Mouse (Mus musculus): ENCODE measurements around the gene Wt1. TPM values are rescaled to one million over a fixed set of nuclear protein-coding genes. Genes with fewer than 3 reads are reported as not detected.

The Wt1 gene
- 0.64 TPM in 2 replicates for polyA plus RNA-seq (2015; fragmentation: Nextera tagmentation; extraction: Ambion mirVana)

- H3K27me3 ChIP-seq = peaks cover 96% of the 10 kb centered on the region
- H3K9me3 ChIP-seq = no peaks in the 10 kb centered on the region
- 0% methylated on average over 23 of the region's 25 CpGs for WGBS
- H3K4me1 ChIP-seq = peaks cover 25% of the 10 kb centered on the region
- H3K27ac ChIP-seq = no peak within 1 kb of the TSS
- H3K4me3 ChIP-seq = peak within 1 kb of the TSS; percentile 38
- ATAC-seq (ENCODE audit: low FRiP score, low read depth) = peak; percentile 58
- H3K4me2 ChIP-seq (replicated peaks) = peak within 1 kb of the TSS; percentile 58
- H3K36me3 ChIP-seq = no peaks in the 10 kb centered on the region
- peak within 1 kb of the TSS; percentile 19; the same call in 1 of the 2 replicates for H3K9ac ChIP-seq
These were observed at the start of gene Wt1 for GRCm38 (mm10) chr2:105126279-105126678. Wt1 (plus strand) TSS chr2:105126529.

- Histone ChIP-seq H3K27me3 (0 out of 2 replicates have a peak, but pooled peaks cover 3% of the 10 kb centered on the region), H3K9ac (no peak overlapping the region), H3K4me3 (no peak overlapping the region), H3K36me3 (no peaks in the 10 kb centered on the region), H3K4me1 (peaks cover 6% of the 10 kb centered on the region; the same call in 1 of the 2 replicates), H3K27ac (no peak overlapping the region), H3K9me3 (no peaks in the 10 kb centered on the region), H3K4me2 (replicated peaks) (no peak overlapping the region)
- WGBS = 64% methylated on average over 7 of the region's 7 CpGs
- ATAC-seq (ENCODE audit: low FRiP score, low read depth) = no peak
These were observed 49.2 kb upstream of the Wt1 start for GRCm38 (mm10) chr2:105077151-105077550.

- Histone ChIP-seq H3K9me3 (no peaks in the 10 kb centered on the region), H3K9ac (no peak overlapping the region), H3K4me2 (replicated peaks) (no peak overlapping the region), H3K36me3 (no peaks in the 10 kb centered on the region), H3K27ac (no peak overlapping the region), H3K27me3 (0 out of 2 replicates have a peak, but pooled peaks cover 5% of the 10 kb centered on the region), H3K4me1 (no peaks in the 10 kb centered on the region), H3K4me3 (no peak overlapping the region)
- WGBS = 35% methylated on average over 9 of the region's 9 CpGs
- no peak for ATAC-seq (ENCODE audit: low FRiP score, low read depth)
These were observed 44.0 kb upstream of the Wt1 start for GRCm38 (mm10) chr2:105082256-105082790.

- ATAC-seq (ENCODE audit: low FRiP score, low read depth) = no peak
- H3K4me3 ChIP-seq = no peak overlapping the region
- 80% methylated on average over 4 of the region's 4 CpGs for WGBS
These were observed 42.3 kb upstream of the Wt1 start for GRCm38 (mm10) chr2:105084035-105084434.

GRCm38 (mm10) chr2:105086081-105086480, 40.2 kb upstream of the Wt1 start:
- H3K4me2 ChIP-seq (replicated peaks) = no peak overlapping the region
- H3K27me3 ChIP-seq = 0 out of 2 replicates have a peak, but pooled peaks cover 5% of the 10 kb centered on the region
- no peaks in the 10 kb centered on the region for H3K9me3 ChIP-seq
- peaks cover 23% of the 10 kb centered on the region for H3K4me1 ChIP-seq
- no peak overlapping the region for H3K27ac ChIP-seq
- no peaks in the 10 kb centered on the region for H3K36me3 ChIP-seq
- WGBS = 91% methylated on average over 3 of the region's 3 CpGs
- H3K4me3 ChIP-seq = no peak overlapping the region
- no peak for ATAC-seq (ENCODE audit: low FRiP score, low read depth)
- no peak overlapping the region for H3K9ac ChIP-seq

More at GRCm38 (mm10) chr2:105084035-105084434, 42.3 kb upstream of the Wt1 start:
- Histone ChIP-seq H3K9ac (no peak overlapping the region), H3K27ac (no peak overlapping the region), H3K36me3 (no peaks in the 10 kb centered on the region), H3K4me2 (replicated peaks) (no peak overlapping the region), H3K9me3 (no peaks in the 10 kb centered on the region), H3K27me3 (0 out of 2 replicates have a peak, but pooled peaks cover 5% of the 10 kb centered on the region), H3K4me1 (peaks cover 4% of the 10 kb centered on the region)

DNA sequence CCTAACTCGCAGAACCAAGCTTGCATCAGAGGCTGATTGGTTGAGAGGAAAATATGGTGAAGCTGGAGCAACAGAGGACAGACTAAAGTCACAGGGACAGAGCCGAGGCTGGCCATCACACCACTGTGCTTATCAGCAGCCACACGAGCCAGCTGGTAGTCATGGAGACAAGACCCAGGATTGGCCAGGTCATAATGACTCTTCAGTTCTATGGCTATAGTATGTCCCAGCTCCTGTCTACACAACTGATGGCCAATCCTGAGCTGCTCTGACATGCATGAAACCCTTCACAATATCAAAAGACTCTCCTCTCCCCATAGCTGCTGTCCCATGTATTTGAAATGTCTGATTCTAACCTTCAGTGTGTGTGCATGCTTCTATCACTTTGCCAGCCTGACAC, 38.3 kb upstream of the Wt1 start:
- H3K36me3 ChIP-seq = no peaks in the 10 kb centered on the region
- no peak for ATAC-seq (ENCODE audit: low FRiP score, low read depth)
- 80% methylated on average over 3 of the region's 3 CpGs for WGBS

DNA sequence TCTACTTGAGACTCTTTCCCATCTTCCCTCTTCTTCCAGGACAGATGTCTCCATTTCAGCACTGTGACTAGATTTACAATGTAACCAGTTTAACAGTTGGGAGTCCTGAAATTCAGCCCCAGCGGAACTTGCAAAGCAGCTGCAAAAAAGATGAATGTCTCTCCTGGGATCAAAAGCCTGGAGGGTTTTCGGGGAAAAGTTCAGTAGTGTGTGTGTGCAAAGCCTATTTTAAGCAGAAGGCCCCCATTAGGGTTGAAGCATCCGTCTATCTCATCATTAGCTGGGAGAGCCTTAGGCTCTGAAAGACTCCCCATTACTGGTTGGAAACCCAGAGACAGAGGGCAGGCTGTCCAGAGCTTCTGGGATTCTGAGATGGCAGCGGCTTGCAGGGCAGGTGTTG, 37.2 kb upstream of the Wt1 start:
- H3K36me3 ChIP-seq = no peaks in the 10 kb centered on the region
- H3K27ac ChIP-seq = 0 out of 2 replicates have a peak overlapping the region, but pooled peaks have one; percentile 22
- peaks cover 25% of the 10 kb centered on the region for H3K4me1 ChIP-seq
- H3K9ac ChIP-seq = no peak overlapping the region
- 35% methylated on average over 4 of the region's 4 CpGs for WGBS
- no peaks in the 10 kb centered on the region for H3K9me3 ChIP-seq
- ATAC-seq (ENCODE audit: low FRiP score, low read depth) = no peak
- no peak overlapping the region for H3K4me3 ChIP-seq
- no peaks in the 10 kb centered on the region for H3K27me3 ChIP-seq
- peak overlapping the region; percentile 19; the same call in 1 of the 2 replicates for H3K4me2 ChIP-seq (replicated peaks)

More for the DNA sequence above, 38.3 kb upstream of the Wt1 start:
- peaks cover 25% of the 10 kb centered on the region for H3K4me1 ChIP-seq
- H3K27ac ChIP-seq = no peak overlapping the region
- H3K4me2 ChIP-seq (replicated peaks) = no peak overlapping the region
- H3K9me3 ChIP-seq = no peaks in the 10 kb centered on the region
- no peaks in the 10 kb centered on the region for H3K27me3 ChIP-seq
- H3K9ac ChIP-seq = no peak overlapping the region
- H3K4me3 ChIP-seq = no peak overlapping the region

- 22% methylated on average over 7 of the region's 7 CpGs for WGBS
- Histone ChIP-seq H3K27ac (peak overlapping the region; percentile 22; the same call in 1 of the 2 replicates), H3K4me3 (no peak overlapping the region), H3K4me2 (replicated peaks) (0 out of 2 replicates have a peak overlapping the region, but pooled peaks have one; percentile 19), H3K4me1 (peaks cover 25% of the 10 kb centered on the region), H3K27me3 (no peaks in the 10 kb centered on the region), H3K9ac (no peak overlapping the region), H3K36me3 (no peaks in the 10 kb centered on the region), H3K9me3 (no peaks in the 10 kb centered on the region)
- ATAC-seq (ENCODE audit: low FRiP score, low read depth) = peak; percentile 68; the same call in 1 of the 2 replicates
These were observed 36.5 kb upstream of the Wt1 start for GRCm38 (mm10) chr2:105089581-105090508.

- H3K27ac ChIP-seq = no peak overlapping the region
- WGBS = 76% methylated on average over 5 of the region's 5 CpGs
These were observed 35.3 kb upstream of the Wt1 start for GRCm38 (mm10) chr2:105090991-105091390.

GRCm38 (mm10) chr2:105091718-105092117, 34.6 kb upstream of the Wt1 start, which contains the start of gene Gm11060:
Gm11060 (plus strand) TSS chr2:105092018.
- H3K27ac ChIP-seq = no peak within 1 kb of the TSS
- H3K27me3 ChIP-seq = no peaks in the 10 kb centered on the region
- no peak for ATAC-seq (ENCODE audit: low FRiP score, low read depth)
- 84% methylated on average over 2 of the region's 2 CpGs for WGBS
- H3K4me2 ChIP-seq (replicated peaks) = no peak within 1 kb of the TSS
- H3K9me3 ChIP-seq = no peaks in the 10 kb centered on the region
- H3K36me3 ChIP-seq = no peaks in the 10 kb centered on the region
- H3K4me3 ChIP-seq = no peak within 1 kb of the TSS
- H3K9ac ChIP-seq = no peak within 1 kb of the TSS
- H3K4me1 ChIP-seq = peaks cover 25% of the 10 kb centered on the region

More at GRCm38 (mm10) chr2:105090991-105091390, 35.3 kb upstream of the Wt1 start:
- Histone ChIP-seq H3K9ac (no peak overlapping the region), H3K4me1 (peaks cover 25% of the 10 kb centered on the region), H3K9me3 (no peaks in the 10 kb centered on the region), H3K4me3 (no peak overlapping the region), H3K27me3 (no peaks in the 10 kb centered on the region), H3K4me2 (replicated peaks) (no peak overlapping the region), H3K36me3 (no peaks in the 10 kb centered on the region)
- ATAC-seq (ENCODE audit: low FRiP score, low read depth) = no peak

GRCm38 (mm10) chr2:105097294-105097953, 28.9 kb upstream of the Wt1 start:
- Histone ChIP-seq H3K27me3 (0 out of 2 replicates have a peak, but pooled peaks cover 3% of the 10 kb centered on the region), H3K36me3 (no peaks in the 10 kb centered on the region), H3K4me2 (replicated peaks) (no peak overlapping the region), H3K4me3 (no peak overlapping the region), H3K27ac (no peak overlapping the region), H3K4me1 (peaks cover 4% of the 10 kb centered on the region; the same call in 1 of the 2 replicates), H3K9me3 (no peaks in the 10 kb centered on the region), H3K9ac (no peak overlapping the region)
- ATAC-seq (ENCODE audit: low FRiP score, low read depth) = no peak
- WGBS = 79% methylated on average over 22 of the region's 22 CpGs

Measured in limb, embryonic 13.5 days (tissue).